Mouse (Mus musculus) embryonic stem cell, embryonic (primary cell): ENCODE data around the gene Trhde.

Experiments used
- CTCF ChIA-PET, 4 experiments: fragments of 300-600 bp in 2 of 4; fragments of 350-600 bp in 2 of 4; sonication (Branson Sonifier 250); formaldehyde crosslinking; loops; one replicate each; lab custom pipeline; 2022; ENCODE audit warnings: inconsistent platforms in 2 of 4; lab: Charles Lee
- POLR2A ChIA-PET, 4 experiments: fragments of 300-600 bp in 2 of 4; fragments of 350-600 bp in 2 of 4; sonication (Branson Sonifier 250); formaldehyde crosslinking; loops; one replicate each; lab custom pipeline; 2022; ENCODE audit warnings: antibody characterized with exemption in 4 of 4, inconsistent platforms in 1 of 4; lab: Charles Lee

Trhde gene

DNA sequence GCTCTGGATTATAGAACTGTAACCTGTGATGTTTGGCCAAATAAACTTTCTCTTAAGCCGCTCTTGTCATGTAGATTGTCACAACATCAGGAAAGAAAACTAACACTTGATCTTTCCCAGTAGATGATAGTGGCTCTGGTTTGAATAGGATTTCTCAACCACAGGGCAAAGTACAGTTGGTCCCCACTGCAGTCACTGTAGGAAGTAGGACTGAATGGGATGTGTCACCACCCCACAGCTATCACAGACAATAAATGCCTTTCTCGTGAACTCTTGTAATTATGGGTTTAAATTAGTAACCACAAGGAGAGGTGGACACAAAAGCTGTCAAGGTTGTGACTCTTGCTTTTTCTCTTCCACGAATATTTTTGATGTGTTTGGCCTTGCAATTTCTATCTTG, 431.3 kb downstream of the Trhde start:
- ChIA-PET CTCF (no interaction called here), POLR2A (no interaction called here)

DNA sequence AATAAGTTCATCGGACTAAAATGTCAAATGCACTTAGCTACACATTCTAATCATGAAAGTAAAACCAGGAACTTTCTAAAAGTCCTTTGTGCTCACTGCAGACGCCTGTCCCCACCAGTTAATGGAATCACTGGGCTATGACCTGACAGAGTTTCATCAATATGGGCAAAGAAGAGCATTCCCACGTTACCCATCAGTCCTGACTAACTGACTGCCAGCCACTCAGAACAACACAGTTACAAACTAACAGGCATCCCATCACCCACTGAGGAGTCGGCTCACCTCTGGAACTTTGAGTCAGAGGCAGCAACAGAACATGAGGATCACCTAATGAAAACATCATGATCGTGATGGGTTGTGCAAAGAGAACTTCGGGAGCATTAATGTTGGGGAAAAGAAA, 438.7 kb downstream of the Trhde start:
- POLR2A ChIA-PET, result no interaction called here
- CTCF ChIA-PET, result no interaction called here

DNA sequence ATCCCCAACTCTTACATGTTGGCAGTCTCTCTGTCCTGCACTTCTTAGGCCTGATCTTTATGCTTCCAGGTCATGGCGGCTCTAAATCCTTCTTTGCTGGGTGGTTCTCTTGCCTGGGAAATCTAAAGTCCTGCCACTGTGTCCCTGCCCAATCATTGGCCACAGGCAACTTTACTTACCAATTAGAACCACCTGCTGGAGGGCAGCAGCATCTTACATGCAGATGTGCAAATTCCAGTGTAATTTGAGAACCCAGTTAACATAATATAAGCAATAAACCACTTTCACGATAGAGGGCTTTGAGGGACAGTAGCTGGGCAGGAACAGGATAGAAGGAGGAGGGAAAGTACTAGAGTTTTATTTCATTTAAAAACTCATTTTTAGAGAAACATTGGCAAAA, 439.5 kb downstream of the Trhde start:
- POLR2A ChIA-PET, result no interaction called here
- CTCF ChIA-PET, result no interaction called here
